Mouse (Mus musculus): ENCODE data around the gene Atf3. TPM values are rescaled to one million over a fixed set of nuclear protein-coding genes. Genes with fewer than 3 reads are reported as not detected.

Gene Atf3
- polyA plus RNA-seq, 1 experiment, result 0.16 TPM

DNA sequence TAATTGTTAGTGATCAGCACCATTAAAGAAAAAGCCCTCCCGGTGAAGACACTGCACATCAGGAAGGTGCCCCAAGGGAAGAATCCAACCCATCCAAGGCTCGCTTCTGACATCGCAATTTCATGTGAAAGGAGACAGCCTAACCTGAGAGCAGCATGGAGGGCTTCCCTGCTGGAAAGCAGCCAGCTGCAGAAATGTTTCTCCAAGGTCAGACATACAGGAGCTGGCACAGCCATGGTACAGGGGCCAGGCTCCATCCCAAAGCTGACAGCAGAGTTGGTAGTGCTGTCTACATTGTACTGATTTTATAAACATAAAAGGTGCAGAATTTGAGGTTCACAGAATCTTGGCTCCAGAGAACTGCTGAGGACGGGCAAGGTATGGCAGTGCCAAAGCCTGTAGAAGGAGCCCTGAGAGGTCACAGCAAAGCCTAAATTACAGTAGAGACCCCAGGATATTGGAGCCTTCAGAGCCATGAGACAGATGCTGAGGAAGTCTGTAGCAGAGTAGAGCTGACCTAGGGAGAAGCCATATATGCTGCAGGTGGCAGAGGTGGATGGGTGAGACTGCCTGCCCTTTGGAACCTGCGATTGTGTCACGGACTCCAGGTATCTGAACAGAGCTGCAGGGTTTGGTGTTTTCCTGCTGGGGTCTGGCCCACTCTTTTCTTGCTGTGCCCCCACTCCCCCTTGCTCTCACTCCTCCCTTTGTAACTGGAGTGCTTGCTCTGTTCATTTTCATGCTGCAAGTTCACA is 18.1 kb upstream of the Atf3 start:
- Histone ChIP-seq H3K27me3 (ENCODE audit: control insufficient read depth) (no peaks in the 10 kb centered on the region), H3K4me3 (replicated peaks) (no peak overlapping the region), H3K9me3 (ENCODE audit: control insufficient read depth, low read length) (no peaks in the 10 kb centered on the region), H3K4me1 (ENCODE audit: control insufficient read depth) (no peaks in the 10 kb centered on the region), H3K36me3 (ENCODE audit: control insufficient read depth) (no peaks in the 10 kb centered on the region)
- TF ChIP-seq GATA1 (IDR thresholded peaks at IDR 0.05; ENCODE audit: low read length) (no peak), TAL1 (IDR thresholded peaks at IDR 0.05; ENCODE audit: low read length) (no peak)

DNA sequence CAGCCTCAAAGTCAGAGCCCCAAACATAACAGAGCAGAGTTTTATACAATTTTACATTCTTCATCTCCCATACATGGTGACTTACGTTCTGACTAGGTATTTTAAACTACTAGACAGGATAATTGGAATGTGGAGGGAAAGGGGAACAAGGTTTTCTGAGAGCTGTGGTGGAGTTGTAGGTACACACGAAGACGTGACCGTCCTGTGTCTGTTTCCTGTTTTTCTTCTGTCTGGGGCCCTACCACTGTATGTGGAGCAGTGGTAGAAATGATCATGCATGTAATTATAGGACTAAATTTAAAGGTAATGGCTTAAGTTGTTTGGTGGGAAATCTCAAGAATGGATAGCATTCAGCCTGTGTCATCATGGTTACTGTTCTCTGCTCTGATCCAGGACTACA is 17.0 kb upstream of the Atf3 start:
- no peaks in the 10 kb centered on the region for H3K27me3 ChIP-seq (ENCODE audit: control insufficient read depth)
- H3K36me3 ChIP-seq (ENCODE audit: control insufficient read depth), result no peaks in the 10 kb centered on the region
- no peaks in the 10 kb centered on the region for H3K9me3 ChIP-seq (ENCODE audit: control insufficient read depth, low read length)
- no peaks in the 10 kb centered on the region for H3K4me1 ChIP-seq (ENCODE audit: control insufficient read depth)
- H3K4me3 ChIP-seq (replicated peaks), result no peak overlapping the region
- no peak for TF ChIP-seq GATA1 (IDR thresholded peaks at IDR 0.05; ENCODE audit: low read length)

DNA sequence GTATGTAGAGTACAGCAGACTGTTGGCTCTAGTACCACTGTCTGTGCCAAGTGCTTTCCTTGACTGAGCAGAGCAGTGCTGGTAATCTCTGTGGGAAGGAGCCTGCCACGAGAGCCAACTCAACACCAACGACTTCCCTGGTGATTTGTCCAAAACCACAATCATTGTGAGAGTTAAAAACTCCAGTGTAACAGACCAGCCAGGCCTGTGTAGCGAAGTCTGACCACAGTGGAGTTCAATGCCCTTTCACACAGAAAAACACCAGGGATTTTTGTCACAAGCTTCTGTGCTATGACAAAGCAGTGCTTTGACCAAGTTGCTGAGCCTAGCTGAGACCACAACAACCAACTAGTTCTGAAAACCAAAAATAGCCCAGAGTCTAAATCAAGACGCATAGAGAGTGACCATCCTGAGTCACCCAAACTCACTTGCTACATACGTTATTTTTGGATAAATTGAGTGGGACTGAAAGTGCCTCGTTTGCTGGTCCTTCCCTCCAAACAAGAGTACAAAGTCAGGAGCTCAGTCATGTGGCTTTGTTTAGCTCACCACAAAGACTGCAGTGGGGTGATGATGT is 12.6 kb upstream of the Atf3 start:
- Histone ChIP-seq H3K36me3 (ENCODE audit: control insufficient read depth) (no peaks in the 10 kb centered on the region), H3K4me1 (ENCODE audit: control insufficient read depth) (no peaks in the 10 kb centered on the region; the same call in 1 of the 2 replicates), H3K27me3 (ENCODE audit: control insufficient read depth) (no peaks in the 10 kb centered on the region), H3K9me3 (ENCODE audit: control insufficient read depth, low read length) (no peaks in the 10 kb centered on the region), H3K4me3 (replicated peaks) (no peak overlapping the region)
- no peak for TF ChIP-seq GATA1 (IDR thresholded peaks at IDR 0.05; ENCODE audit: low read length)
- TF ChIP-seq TAL1 (IDR thresholded peaks at IDR 0.05; ENCODE audit: low read length), result no peak

- no peak overlapping the region for H3K4me3 ChIP-seq (replicated peaks)
- no peaks in the 10 kb centered on the region for H3K9me3 ChIP-seq (ENCODE audit: control insufficient read depth, low read length)
- H3K27me3 ChIP-seq (ENCODE audit: control insufficient read depth), result peaks cover 3% of the 10 kb centered on the region; the same call in 1 of the 2 replicates
- no peak for TF ChIP-seq GATA1 (IDR thresholded peaks at IDR 0.05; ENCODE audit: low read length)
- no peak for TF ChIP-seq TAL1 (IDR thresholded peaks at IDR 0.05; ENCODE audit: low read length)
- no peaks in the 10 kb centered on the region for H3K36me3 ChIP-seq (ENCODE audit: control insufficient read depth)
- peaks cover 19% of the 10 kb centered on the region for H3K4me1 ChIP-seq (ENCODE audit: control insufficient read depth)
These were observed 8.7 kb upstream of the Atf3 start for GRCm38 (mm10) chr1:191226570-191226969.

GRCm38 (mm10) chr1:191225771-191226170 is 7.9 kb upstream of the Atf3 start:
- no peak for TF ChIP-seq TAL1 (IDR thresholded peaks at IDR 0.05; ENCODE audit: low read length)
- no peak for TF ChIP-seq GATA1 (IDR thresholded peaks at IDR 0.05; ENCODE audit: low read length)
- H3K4me3 ChIP-seq (replicated peaks), result no peak overlapping the region
- no peaks in the 10 kb centered on the region for H3K9me3 ChIP-seq (ENCODE audit: control insufficient read depth, low read length)
- H3K4me1 ChIP-seq (ENCODE audit: control insufficient read depth), result peaks cover 19% of the 10 kb centered on the region
- H3K27me3 ChIP-seq (ENCODE audit: control insufficient read depth), result peaks cover 7% of the 10 kb centered on the region
- no peaks in the 10 kb centered on the region for H3K36me3 ChIP-seq (ENCODE audit: control insufficient read depth)

GRCm38 (mm10) chr1:191224981-191225703 is 7.3 kb upstream of the Atf3 start:
- TF ChIP-seq GATA1 (IDR thresholded peaks at IDR 0.05; ENCODE audit: low read length), result no peak
- no peak for TF ChIP-seq TAL1 (IDR thresholded peaks at IDR 0.05; ENCODE audit: low read length)
- H3K27me3 ChIP-seq (ENCODE audit: control insufficient read depth), result peaks cover 13% of the 10 kb centered on the region
- H3K9me3 ChIP-seq (ENCODE audit: control insufficient read depth, low read length), result no peaks in the 10 kb centered on the region
- H3K4me3 ChIP-seq (replicated peaks), result peak overlapping the region; percentile 81
- peaks cover 19% of the 10 kb centered on the region for H3K4me1 ChIP-seq (ENCODE audit: control insufficient read depth)
- no peaks in the 10 kb centered on the region for H3K36me3 ChIP-seq (ENCODE audit: control insufficient read depth)

DNA sequence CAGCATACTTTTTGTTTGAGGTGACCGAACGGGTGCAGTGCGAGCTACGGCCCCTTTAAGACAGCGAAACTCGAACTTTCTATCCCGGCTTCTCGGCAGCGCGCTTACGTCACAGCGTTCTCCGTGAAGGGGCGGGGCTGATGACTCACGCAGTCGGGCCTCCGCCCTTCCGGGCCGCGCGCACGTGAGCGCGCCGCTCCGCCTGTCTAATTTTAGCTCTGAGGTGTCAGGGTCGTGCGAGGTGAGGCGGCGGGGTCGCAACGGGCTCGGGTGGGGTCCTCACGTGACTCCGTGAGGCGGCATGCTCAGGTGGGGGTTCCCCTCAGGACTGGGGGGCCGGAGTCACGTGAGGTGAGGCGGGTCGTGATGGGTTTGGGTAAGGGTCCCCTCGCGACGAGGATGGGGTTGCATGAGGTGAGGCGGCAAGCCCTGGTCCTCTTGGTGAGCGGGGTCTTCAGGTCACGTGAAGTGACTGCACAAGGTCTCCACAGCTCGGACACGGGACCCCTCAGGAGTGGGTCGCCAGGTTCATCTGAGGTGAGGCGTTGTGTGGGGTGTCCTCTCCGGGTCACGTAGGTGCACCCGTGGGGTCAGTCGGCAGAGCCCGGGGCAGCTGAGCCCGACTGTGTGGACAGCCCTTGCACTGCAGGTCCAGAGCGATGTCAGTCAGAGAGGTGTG is 6.6 kb upstream of the Atf3 start:
- Histone ChIP-seq H3K36me3 (ENCODE audit: control insufficient read depth) (no peaks in the 10 kb centered on the region), H3K27me3 (ENCODE audit: control insufficient read depth) (peaks cover 18% of the 10 kb centered on the region), H3K9me3 (ENCODE audit: control insufficient read depth, low read length) (no peaks in the 10 kb centered on the region), H3K4me1 (ENCODE audit: control insufficient read depth) (peaks cover 19% of the 10 kb centered on the region), H3K4me3 (replicated peaks) (peak overlapping the region; percentile 81)
- TF ChIP-seq TAL1 (IDR thresholded peaks at IDR 0.05; ENCODE audit: low read length) (no peak), GATA1 (IDR thresholded peaks at IDR 0.05; ENCODE audit: low read length) (no peak)

DNA sequence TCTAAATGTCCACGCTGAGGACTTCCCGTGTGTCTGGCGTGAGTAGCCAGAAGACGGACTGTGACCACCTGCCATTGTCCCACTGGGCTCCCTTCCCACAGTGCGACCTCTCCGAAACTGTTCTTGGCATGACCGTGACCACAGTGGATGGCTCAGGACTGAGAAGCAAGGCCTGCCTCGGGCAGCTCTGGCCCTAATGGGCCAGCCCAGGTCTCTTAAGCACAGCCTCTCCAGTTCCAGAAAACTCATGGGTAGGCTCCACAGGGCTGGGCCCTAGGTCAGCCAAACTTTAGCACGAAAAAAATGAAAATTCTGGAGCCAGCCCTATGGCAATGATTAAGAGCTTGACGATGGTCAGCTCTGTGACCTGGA is 6.1 kb upstream of the Atf3 start:
- no peaks in the 10 kb centered on the region for H3K36me3 ChIP-seq (ENCODE audit: control insufficient read depth)
- no peak for TF ChIP-seq GATA1 (IDR thresholded peaks at IDR 0.05; ENCODE audit: low read length)
- no peak for TF ChIP-seq TAL1 (IDR thresholded peaks at IDR 0.05; ENCODE audit: low read length)
- no peaks in the 10 kb centered on the region for H3K9me3 ChIP-seq (ENCODE audit: control insufficient read depth, low read length)
- H3K4me1 ChIP-seq (ENCODE audit: control insufficient read depth), result peaks cover 19% of the 10 kb centered on the region
- H3K27me3 ChIP-seq (ENCODE audit: control insufficient read depth), result peaks cover 19% of the 10 kb centered on the region
- peak overlapping the region; percentile 81 for H3K4me3 ChIP-seq (replicated peaks)

DNA sequence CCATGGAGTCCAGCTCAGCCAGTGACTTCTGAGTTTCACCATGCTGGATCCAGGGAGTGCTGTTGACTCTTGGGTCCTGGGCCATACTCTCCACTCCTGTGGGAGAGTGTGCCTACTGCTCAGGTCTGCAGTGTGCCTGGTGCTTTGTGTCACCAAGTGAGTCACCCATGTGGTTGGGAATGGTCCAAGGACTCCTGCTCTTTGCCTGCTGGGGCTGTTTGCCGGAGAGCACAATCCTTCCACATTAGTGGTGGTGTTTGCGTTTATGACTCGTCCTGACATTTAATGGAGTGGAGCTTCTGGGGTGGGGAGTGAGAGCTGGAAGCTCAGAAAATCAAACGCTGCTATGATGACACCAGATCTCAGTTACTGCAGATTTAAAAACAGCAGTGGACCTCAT is 4.2 kb upstream of the Atf3 start:
- no peak overlapping the region for H3K4me3 ChIP-seq (replicated peaks)
- TF ChIP-seq TAL1 (IDR thresholded peaks at IDR 0.05; ENCODE audit: low read length), result no peak
- no peak for TF ChIP-seq GATA1 (IDR thresholded peaks at IDR 0.05; ENCODE audit: low read length)
- peaks cover 19% of the 10 kb centered on the region for H3K4me1 ChIP-seq (ENCODE audit: control insufficient read depth)
- H3K36me3 ChIP-seq (ENCODE audit: control insufficient read depth), result no peaks in the 10 kb centered on the region
- H3K9me3 ChIP-seq (ENCODE audit: control insufficient read depth, low read length), result no peaks in the 10 kb centered on the region
- H3K27me3 ChIP-seq (ENCODE audit: control insufficient read depth), result peaks cover 33% of the 10 kb centered on the region

All from erythroblast, embryonic 14.5 days (primary cell).